Mouse (Mus musculus) left cerebral cortex, postnatal 36 days (tissue): ENCODE data around the gene Tex26. TPM values are rescaled to one million over a fixed set of nuclear protein-coding genes. Genes with fewer than 3 reads are reported as not detected.

Experiments
- DNase-seq, 2 experiments: peaks; one replicate each; pipeline ENCODE4 v3.0.0; 2021 to 2022; ENCODE audit warnings: low spot score in 2 of 2, mixed read lengths in 1 of 2
- intact Hi-C: fragments of 180-260 bp; cut with DNase I; formaldehyde crosslinking; loops from one replicate; pipeline ENCODE4 v1.15.1; 2025
- total RNA-seq, 2 experiments: library from RNA; stranded (reverse); gene quantifications; 2 replicates each; pipeline ENCODE4 v1.2.3; 2021

Gene Tex26
- total RNA-seq, 2 experiments from 2014 or later: 0.41 to 0.59 TPM

GRCm38 (mm10) chr5:149481920-149482319, 42.5 kb downstream of the Tex26 start:
- no peak for DNase-seq
- intact Hi-C loops: no loop called here

- intact Hi-C loops: no loop called here
- peak; percentile 44 to 55 for DNase-seq
Measured at GRCm38 (mm10) chr5:149483321-149484052, 44.0 kb downstream of the Tex26 start.

- intact Hi-C loops: no loop called here
- no peak for DNase-seq
Measured at GRCm38 (mm10) chr5:149484270-149484669, 44.8 kb downstream of the Tex26 start.

- intact Hi-C loops: loop anchor here (5.0 kb wide), 1 partner anchor 37 kb away; no protein-coding TSS in a partner anchor
- DNase-seq: no peak
Measured at GRCm38 (mm10) chr5:149485447-149485846, 46.0 kb downstream of the Tex26 start.

- intact Hi-C loops: loop anchor here (5.0 kb wide), 1 partner anchor 34 kb away; no protein-coding TSS in a partner anchor
- no peak for DNase-seq
Measured at GRCm38 (mm10) chr5:149488360-149489021, 49.0 kb downstream of the Tex26 start.

- DNase-seq: peak; percentile 78 to 81
- intact Hi-C loops: loop anchor here (5.0 kb wide), 1 partner anchor 33 kb away; no protein-coding TSS in a partner anchor
Measured at GRCm38 (mm10) chr5:149489136-149489535, 49.7 kb downstream of the Tex26 start.

- DNase-seq: no peak
Measured at GRCm38 (mm10) chr5:149490275-149490674, 50.8 kb downstream of the Tex26 start.

GRCm38 (mm10) chr5:149495655-149496054, 56.2 kb downstream of the Tex26 start:
- intact Hi-C loops: no loop called here
- no peak for DNase-seq

More at GRCm38 (mm10) chr5:149490275-149490674, 50.8 kb downstream of the Tex26 start:
- intact Hi-C loops: no loop called here

GRCm38 (mm10) chr5:149496401-149497066, 57.1 kb downstream of the Tex26 start:
- intact Hi-C loops: no loop called here
- DNase-seq: no peak

- DNase-seq: no peak
- intact Hi-C loops: no loop called here
Measured at GRCm38 (mm10) chr5:149499936-149500335, 60.5 kb downstream of the Tex26 start.

GRCm38 (mm10) chr5:149503423-149504175, 64.1 kb downstream of the Tex26 start:
- intact Hi-C loops: no loop called here
- DNase-seq: peak in 1 of 2 experiments; percentile 23

- intact Hi-C loops: no loop called here
- DNase-seq: no peak
Measured at GRCm38 (mm10) chr5:149504985-149505384, 65.5 kb downstream of the Tex26 start.

GRCm38 (mm10) chr5:149506033-149506432, 66.6 kb downstream of the Tex26 start:
- no peak for DNase-seq
- intact Hi-C loops: no loop called here

- DNase-seq: no peak
- intact Hi-C loops: no loop called here
Measured at GRCm38 (mm10) chr5:149508094-149509029, 68.9 kb downstream of the Tex26 start.

- intact Hi-C loops: no loop called here
- DNase-seq: no peak
Measured at GRCm38 (mm10) chr5:149510323-149510722, 70.9 kb downstream of the Tex26 start.

- intact Hi-C loops: no loop called here
Measured at GRCm38 (mm10) chr5:149512695-149513094, 73.2 kb downstream of the Tex26 start.

GRCm38 (mm10) chr5:149513438-149514086, 74.1 kb downstream of the Tex26 start:
- intact Hi-C loops: no loop called here
- no peak for DNase-seq

More at GRCm38 (mm10) chr5:149512695-149513094, 73.2 kb downstream of the Tex26 start:
- DNase-seq: no peak

- intact Hi-C loops: no loop called here
- DNase-seq: peak in 1 of 2 experiments; percentile 32
Measured at GRCm38 (mm10) chr5:149514087-149514671, 74.7 kb downstream of the Tex26 start.
